Mouse (Mus musculus) brain, embryonic 14.5 days (tissue): Measurements from ENCODE around the gene Slc48a1.

Experiments used
- CTCF ChIP-seq: fragments of 200-500 bp; IDR thresholded peaks from 2 replicates; pipeline ENCODE4 v1.5.1; 2012; ENCODE audit warnings: inconsistent platforms, mild to moderate bottlenecking, moderate library complexity, borderline replicate concordance; ENCODE audit not compliant: insufficient read depth, insufficient read length; ENCODE audit errors: extremely low read depth
- POLR2A ChIP-seq: fragments of 200-500 bp; IDR thresholded peaks from 2 replicates; pipeline ENCODE4 v1.6.1; 2012; ENCODE audit warnings: mild to moderate bottlenecking, inconsistent platforms, borderline replicate concordance; ENCODE audit not compliant: poor library complexity, insufficient read depth, insufficient read length, severe bottlenecking; ENCODE audit errors: extremely low read depth

- no peak for TF ChIP-seq CTCF
- no peak for TF ChIP-seq POLR2A
These were observed 33.0 kb upstream of the Slc48a1 start for GRCm38 (mm10) chr15:97745331-97745730.
